Mouse (Mus musculus): ENCODE data around the gene Hagh. TPM values are rescaled to one million over a fixed set of nuclear protein-coding genes. Genes with fewer than 3 reads are reported as not detected.

Gene Hagh
- polyA plus RNA-seq, 1 experiment from 2014 or later, result 56.7 TPM

DNA sequence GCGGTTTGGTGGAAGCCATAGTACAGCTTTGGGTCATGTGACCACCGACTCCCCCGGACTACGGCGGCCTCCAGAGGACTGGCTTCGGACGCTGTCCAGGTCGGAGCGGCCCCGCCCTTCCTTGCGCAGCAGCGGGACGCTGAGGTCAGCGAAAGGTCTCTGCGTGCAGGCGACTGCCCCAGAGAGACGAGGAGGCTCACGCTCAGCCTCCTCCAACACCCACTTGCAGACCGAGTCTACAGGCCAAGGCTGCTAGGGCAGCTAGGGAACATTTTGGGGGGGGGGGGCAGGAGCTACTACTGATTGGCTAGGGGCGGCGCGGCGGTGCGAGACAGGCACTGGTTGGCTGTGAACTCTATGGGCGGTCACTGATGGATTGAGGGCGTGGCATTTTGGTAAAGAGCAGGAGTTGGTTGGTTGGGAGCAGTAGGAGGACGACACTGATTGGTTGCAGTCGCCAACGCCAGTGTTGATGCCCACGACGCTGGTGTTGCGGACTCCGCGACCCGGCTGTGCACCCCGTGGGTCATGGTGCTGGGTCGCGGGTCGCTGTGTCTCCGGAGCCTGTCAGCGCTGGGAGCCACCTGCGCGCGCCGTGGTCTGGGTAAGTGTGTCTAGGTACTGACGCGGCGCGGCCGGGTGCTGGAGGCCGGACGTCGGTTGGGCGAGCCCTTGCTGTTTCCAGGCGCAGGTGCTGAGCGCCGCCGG is 10.3 kb downstream of the Hagh start, which contains the start of gene Fahd1:
Fahd1 (minus strand) TSS at position 300 of the 708 bp plus-strand sequence.
- H3K4me2 ChIP-seq, result peak within 1 kb of the TSS; percentile 86
- no peaks in the 10 kb centered on the region for H3K27me3 ChIP-seq
- ATAC-seq (replicated peaks; ENCODE audit: insufficient number of reproducible peaks, insufficient read depth, low FRiP score, low read depth), result peak; percentile 98
- under 1% methylated on average over 58 of the region's 58 CpGs for WGBS
- H3K36me3 ChIP-seq, result peaks cover 18% of the 10 kb centered on the region
- peak within 1 kb of the TSS; percentile 98 for H3K27ac ChIP-seq
- H3K9ac ChIP-seq, result peak within 1 kb of the TSS; percentile 91
- peaks cover 16% of the 10 kb centered on the region for H3K4me1 ChIP-seq (replicated peaks)
- no peaks in the 10 kb centered on the region for H3K9me3 ChIP-seq (replicated peaks)
- peak within 1 kb of the TSS; percentile 60 for H3K4me3 ChIP-seq

DNA sequence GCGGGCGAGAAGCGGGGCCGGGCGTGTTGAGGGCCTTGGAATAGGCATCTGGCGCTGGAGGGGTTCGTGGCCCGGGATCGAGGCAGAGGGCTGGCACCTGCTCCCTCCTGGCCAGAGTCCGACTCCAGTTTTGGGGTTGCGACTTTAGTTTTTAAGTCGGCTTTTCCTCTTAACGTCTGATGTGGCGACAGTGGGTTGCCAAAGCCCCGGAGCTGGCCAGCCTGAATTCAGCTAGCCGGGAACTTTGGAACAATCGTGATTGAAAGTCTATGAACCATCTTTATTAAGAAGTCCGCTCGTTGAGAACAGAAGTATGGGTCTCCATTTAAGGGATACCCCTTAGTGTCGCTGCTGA is 10.8 kb downstream of the Hagh start:
- H3K27me3 ChIP-seq, result no peaks in the 10 kb centered on the region
- peaks cover 18% of the 10 kb centered on the region for H3K36me3 ChIP-seq
- peak overlapping the region; percentile 98 for H3K27ac ChIP-seq
- peak overlapping the region; percentile 62 for H3K9ac ChIP-seq
- WGBS, result 2% methylated on average over 20 of the region's 20 CpGs
- no peaks in the 10 kb centered on the region for H3K9me3 ChIP-seq (replicated peaks)
- no peak for ATAC-seq (replicated peaks; ENCODE audit: insufficient number of reproducible peaks, insufficient read depth, low FRiP score, low read depth)
- H3K4me2 ChIP-seq, result peak overlapping the region; percentile 86
- H3K4me1 ChIP-seq (replicated peaks), result peaks cover 16% of the 10 kb centered on the region
- peak overlapping the region; percentile 60 for H3K4me3 ChIP-seq

DNA sequence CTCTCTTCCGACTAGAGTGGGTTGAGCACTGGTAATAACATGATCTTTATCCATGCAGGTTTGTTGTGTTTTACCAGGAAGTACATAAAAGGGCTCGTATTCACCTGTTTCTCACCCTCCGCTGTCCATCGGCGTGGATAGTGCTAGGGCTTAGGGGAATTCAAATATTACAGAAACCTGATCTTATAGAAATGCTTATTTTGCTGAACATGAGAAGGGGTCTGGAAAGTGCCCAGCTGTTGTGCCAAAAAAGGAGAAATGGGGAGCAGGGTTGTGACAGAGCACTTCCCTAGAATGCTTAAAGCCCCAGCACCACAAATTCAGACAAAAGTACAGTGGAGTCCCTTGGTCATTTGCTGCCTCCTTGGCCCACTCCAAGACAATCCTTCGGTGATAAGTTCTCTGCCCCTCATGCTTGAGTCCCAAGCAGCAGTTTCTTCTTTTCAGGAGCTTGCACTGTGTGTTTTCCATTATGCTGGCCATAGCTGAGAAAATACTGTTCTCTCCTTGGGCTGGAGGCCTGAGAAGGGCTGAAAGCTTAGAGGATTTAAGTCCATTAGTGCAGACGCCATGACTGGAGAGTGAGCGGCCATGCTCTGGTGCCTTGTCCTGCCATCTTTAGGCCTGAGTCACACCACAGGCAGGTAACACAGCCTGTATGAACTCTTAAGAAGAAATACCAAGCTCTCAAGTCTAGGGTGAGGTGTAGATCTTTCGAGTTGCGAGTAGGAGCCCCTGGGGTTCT is 11.6 kb downstream of the Hagh start:
- WGBS, result 77% methylated on average over 10 of the region's 10 CpGs
- Histone ChIP-seq H3K4me3 (peak overlapping the region; percentile 60), H3K36me3 (peaks cover 18% of the 10 kb centered on the region), H3K27ac (no peak overlapping the region), H3K27me3 (no peaks in the 10 kb centered on the region), H3K4me2 (peak overlapping the region; percentile 86), H3K4me1 (replicated peaks) (peaks cover 16% of the 10 kb centered on the region), H3K9me3 (replicated peaks) (no peaks in the 10 kb centered on the region), H3K9ac (peak overlapping the region; percentile 62; the same call in 1 of the 2 replicates)
- ATAC-seq (replicated peaks; ENCODE audit: insufficient number of reproducible peaks, insufficient read depth, low FRiP score, low read depth), result no peak

DNA sequence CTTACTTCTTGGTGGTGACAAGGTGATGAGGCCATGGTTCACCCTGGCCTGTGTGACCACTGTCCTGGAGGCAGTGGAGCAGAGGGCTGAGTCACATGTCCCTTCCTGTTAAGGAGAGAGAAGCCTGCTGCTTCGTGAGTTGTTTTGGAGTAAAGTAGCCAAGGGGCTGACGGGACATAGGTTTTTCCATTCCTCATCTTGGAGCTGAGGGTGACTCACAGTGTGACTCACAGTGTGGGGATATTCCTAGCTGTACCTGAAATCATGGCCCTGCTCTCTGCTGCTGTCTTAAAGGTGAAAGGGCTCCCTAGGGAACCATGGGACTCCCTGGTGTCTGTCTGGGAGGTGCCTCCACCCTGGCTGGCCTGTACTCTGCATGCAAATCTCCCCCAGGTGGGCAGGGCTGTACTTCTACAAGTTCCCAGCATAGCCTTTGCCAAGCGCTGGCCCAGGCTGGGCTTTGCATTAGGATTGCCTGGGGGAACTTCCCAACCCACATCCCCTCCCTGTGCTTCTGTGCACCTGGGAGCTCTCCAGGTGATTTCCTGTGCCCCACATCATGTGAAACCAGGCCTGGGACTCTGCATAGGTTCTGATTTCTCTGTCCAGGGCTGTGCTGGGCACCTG is 16.0 kb downstream of the Hagh start:
- Histone ChIP-seq H3K36me3 (peaks cover 20% of the 10 kb centered on the region), H3K9me3 (replicated peaks) (no peaks in the 10 kb centered on the region), H3K27ac (no peak overlapping the region), H3K27me3 (no peaks in the 10 kb centered on the region), H3K9ac (no peak overlapping the region), H3K4me1 (replicated peaks) (peaks cover 6% of the 10 kb centered on the region; the same call in 1 of the 2 replicates), H3K4me3 (no peak overlapping the region), H3K4me2 (no peak overlapping the region)
- WGBS, result 75% methylated on average over 3 of the region's 3 CpGs
- ATAC-seq (replicated peaks; ENCODE audit: insufficient number of reproducible peaks, insufficient read depth, low FRiP score, low read depth), result no peak

DNA sequence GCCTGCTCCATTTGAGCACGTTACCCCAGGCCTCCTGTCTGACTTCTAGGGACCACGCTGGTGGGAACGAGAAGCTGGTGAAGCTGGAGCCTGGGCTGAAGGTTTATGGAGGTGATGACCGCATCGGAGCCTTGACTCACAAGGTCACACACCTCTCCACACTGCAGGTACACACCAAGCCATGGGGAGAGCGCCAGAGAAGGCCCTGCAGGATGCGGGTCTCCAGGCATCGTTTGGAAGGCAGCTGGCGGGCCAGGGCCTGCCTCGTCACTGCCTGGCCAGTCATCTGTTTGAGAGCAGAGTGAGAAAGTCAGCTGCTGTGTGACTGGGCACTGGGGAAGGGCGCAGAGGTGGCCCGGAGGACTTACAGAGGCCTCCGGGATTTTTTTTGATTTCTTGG is 16.6 kb downstream of the Hagh start:
- no peak for ATAC-seq (replicated peaks; ENCODE audit: insufficient number of reproducible peaks, insufficient read depth, low FRiP score, low read depth)
- WGBS, result 92% methylated on average over 13 of the region's 13 CpGs

DNA sequence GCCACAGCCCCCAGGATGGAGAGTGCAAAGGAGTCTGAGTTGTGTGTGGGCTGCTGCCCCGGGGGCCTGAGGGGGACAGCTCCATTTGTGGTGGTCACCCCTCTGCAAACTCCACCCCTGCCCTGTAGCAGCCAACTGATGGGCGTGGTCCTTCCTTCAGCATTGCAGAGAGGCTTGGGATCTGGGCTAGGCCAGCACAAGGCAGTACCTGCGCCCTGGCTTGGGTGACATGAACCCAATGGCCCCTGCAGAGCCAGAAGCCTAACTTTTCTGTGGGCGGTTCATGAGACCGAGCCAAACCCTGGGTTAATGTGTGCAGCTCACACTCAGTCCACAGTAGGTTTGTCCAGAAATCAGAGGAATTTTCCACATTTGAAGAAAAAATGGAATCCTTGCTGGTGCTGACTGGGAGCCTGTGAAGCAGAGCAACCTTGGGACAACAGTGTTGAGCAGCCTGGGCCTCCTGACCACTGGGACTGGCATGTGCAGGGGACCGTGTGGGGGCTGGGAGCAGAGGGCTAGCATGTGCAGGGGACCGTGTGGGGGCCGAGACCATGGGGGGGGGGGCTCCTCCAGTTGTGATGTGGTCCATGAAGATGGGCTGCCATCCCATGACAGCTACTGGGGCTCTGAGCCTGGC is 18.0 kb downstream of the Hagh start:
- WGBS, result 84% methylated on average over 8 of the region's 8 CpGs
- no peaks in the 10 kb centered on the region for H3K27me3 ChIP-seq
- H3K36me3 ChIP-seq, result peaks cover 33% of the 10 kb centered on the region
- no peaks in the 10 kb centered on the region for H3K4me1 ChIP-seq (replicated peaks)
- no peak overlapping the region for H3K9ac ChIP-seq
- H3K4me2 ChIP-seq, result no peak overlapping the region
- no peaks in the 10 kb centered on the region for H3K9me3 ChIP-seq (replicated peaks)
- ATAC-seq (replicated peaks; ENCODE audit: insufficient number of reproducible peaks, insufficient read depth, low FRiP score, low read depth), result no peak
- H3K27ac ChIP-seq, result no peak overlapping the region
- no peak overlapping the region for H3K4me3 ChIP-seq

More for the DNA sequence above, 16.6 kb downstream of the Hagh start:
- H3K9ac ChIP-seq, result no peak overlapping the region
- H3K9me3 ChIP-seq (replicated peaks), result no peaks in the 10 kb centered on the region
- H3K27me3 ChIP-seq, result no peaks in the 10 kb centered on the region
- H3K4me3 ChIP-seq, result no peak overlapping the region
- H3K27ac ChIP-seq, result no peak overlapping the region
- peaks cover 26% of the 10 kb centered on the region for H3K36me3 ChIP-seq
- H3K4me1 ChIP-seq (replicated peaks), result no peaks in the 10 kb centered on the region
- H3K4me2 ChIP-seq, result no peak overlapping the region

DNA sequence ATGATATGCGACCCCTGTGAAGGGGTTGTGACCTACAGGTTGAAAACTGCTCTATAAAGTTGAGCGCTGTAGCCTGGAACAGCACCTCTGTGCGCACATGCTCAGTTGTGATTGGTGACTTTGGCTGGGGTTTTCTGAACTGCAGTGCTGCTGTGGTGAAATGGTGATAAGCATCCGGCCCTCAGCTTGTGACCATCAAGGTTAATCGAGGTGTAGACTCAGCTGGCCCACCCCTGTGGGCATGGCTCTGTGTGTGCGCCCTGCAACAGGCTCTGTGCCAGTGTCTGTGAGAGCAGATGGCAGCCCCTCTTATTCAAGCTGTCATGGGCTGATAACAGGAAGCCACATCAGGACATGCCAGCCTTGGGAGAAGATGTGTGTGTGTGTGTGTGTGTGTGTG is 19.0 kb downstream of the Hagh start:
- Histone ChIP-seq H3K9ac (no peak overlapping the region), H3K9me3 (replicated peaks) (no peaks in the 10 kb centered on the region), H3K27ac (no peak overlapping the region), H3K4me2 (no peak overlapping the region), H3K27me3 (no peaks in the 10 kb centered on the region), H3K4me3 (no peak overlapping the region), H3K36me3 (peaks cover 25% of the 10 kb centered on the region), H3K4me1 (replicated peaks) (no peaks in the 10 kb centered on the region)
- 86% methylated on average over 6 of the region's 6 CpGs for WGBS
- no peak for ATAC-seq (replicated peaks; ENCODE audit: insufficient number of reproducible peaks, insufficient read depth, low FRiP score, low read depth)

DNA sequence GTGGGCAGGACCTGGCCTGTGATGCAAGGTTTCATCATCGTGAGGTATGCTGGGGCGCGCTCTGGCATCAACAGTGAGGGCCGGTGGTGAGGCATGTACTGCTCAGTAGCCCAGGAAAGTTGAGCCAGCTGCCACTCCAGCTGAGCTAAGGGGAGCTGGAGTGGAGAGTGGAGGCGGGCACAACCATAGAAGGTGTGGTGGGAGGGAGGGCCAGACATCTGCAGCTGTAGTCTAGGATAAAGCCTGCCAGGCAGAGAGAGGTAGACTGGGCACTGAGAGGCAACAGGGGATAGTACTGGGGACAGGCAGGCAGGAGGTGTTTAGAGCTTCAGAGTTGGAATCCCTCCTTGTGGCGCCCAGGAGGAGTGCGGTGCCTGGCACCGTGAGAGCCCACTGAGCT is 20.1 kb downstream of the Hagh start:
- WGBS, result 81% methylated on average over 8 of the region's 8 CpGs
- H3K4me2 ChIP-seq, result no peak overlapping the region
- no peak overlapping the region for H3K27ac ChIP-seq
- H3K9ac ChIP-seq, result no peak overlapping the region
- ATAC-seq (replicated peaks; ENCODE audit: insufficient number of reproducible peaks, insufficient read depth, low FRiP score, low read depth), result no peak
- peaks cover 23% of the 10 kb centered on the region for H3K36me3 ChIP-seq
- no peaks in the 10 kb centered on the region for H3K4me1 ChIP-seq (replicated peaks)
- H3K4me3 ChIP-seq, result no peak overlapping the region
- no peaks in the 10 kb centered on the region for H3K27me3 ChIP-seq
- H3K9me3 ChIP-seq (replicated peaks), result no peaks in the 10 kb centered on the region

DNA sequence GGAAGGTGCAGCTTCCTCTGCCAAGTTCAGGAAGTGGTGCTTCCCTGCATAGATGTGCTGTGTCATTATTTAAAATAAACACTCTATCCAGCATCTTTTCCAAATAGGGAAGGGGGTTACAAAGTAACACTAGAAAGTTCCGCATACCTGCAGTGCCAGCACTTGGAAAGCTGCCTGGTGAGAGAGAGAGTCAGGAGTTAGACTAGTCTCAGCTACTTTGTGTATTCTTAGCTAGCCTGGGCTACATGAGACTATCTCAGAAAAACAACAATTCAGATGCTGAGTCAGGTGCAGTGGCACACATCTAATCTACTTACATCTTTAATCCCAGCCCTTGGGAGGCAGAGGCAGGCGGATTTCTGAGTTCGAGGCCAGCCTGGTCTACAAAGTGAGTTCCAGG is 21.8 kb downstream of the Hagh start:
- Histone ChIP-seq H3K9ac (no peak overlapping the region), H3K27me3 (no peaks in the 10 kb centered on the region), H3K4me2 (no peak overlapping the region), H3K36me3 (peaks cover 23% of the 10 kb centered on the region), H3K4me3 (no peak overlapping the region), H3K4me1 (replicated peaks) (no peaks in the 10 kb centered on the region), H3K27ac (no peak overlapping the region), H3K9me3 (replicated peaks) (no peaks in the 10 kb centered on the region)
- ATAC-seq (replicated peaks; ENCODE audit: insufficient number of reproducible peaks, insufficient read depth, low FRiP score, low read depth), result no peak
- WGBS, result 89% methylated on average over 3 of the region's 3 CpGs

DNA sequence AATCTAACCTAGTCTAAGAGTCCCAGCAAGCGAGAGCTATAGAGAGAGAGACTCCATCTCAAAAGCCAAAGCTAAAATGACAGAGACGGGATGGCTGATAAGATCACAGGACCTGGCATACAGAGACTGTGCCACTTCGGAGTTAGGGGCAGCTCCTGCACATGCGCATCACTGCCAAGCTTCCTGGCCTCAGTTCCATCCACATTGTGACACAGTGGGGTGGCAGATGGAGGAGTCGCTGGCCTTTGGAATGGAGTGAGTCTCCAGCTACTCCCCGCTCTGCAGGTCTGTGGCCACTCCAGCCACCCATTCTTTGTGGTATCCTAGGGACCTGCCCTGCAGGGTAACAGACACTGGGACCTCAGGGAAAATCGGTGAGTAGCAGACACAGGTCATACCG is 25.8 kb downstream of the Hagh start, which contains the start of gene Igfals:
Igfals (plus strand) TSS at position 222 of the 400 bp plus-strand sequence.
- H3K27ac ChIP-seq, result no peak within 1 kb of the TSS
- no peak within 1 kb of the TSS for H3K9ac ChIP-seq
- H3K9me3 ChIP-seq (replicated peaks), result no peaks in the 10 kb centered on the region
- peaks cover 23% of the 10 kb centered on the region for H3K36me3 ChIP-seq
- no peak within 1 kb of the TSS for H3K4me3 ChIP-seq
- H3K4me2 ChIP-seq, result no peak within 1 kb of the TSS
- H3K27me3 ChIP-seq, result no peaks in the 10 kb centered on the region
- WGBS, result 85% methylated on average over 8 of the region's 8 CpGs
- no peaks in the 10 kb centered on the region for H3K4me1 ChIP-seq (replicated peaks)
- no peak for ATAC-seq (replicated peaks; ENCODE audit: insufficient number of reproducible peaks, insufficient read depth, low FRiP score, low read depth)

DNA sequence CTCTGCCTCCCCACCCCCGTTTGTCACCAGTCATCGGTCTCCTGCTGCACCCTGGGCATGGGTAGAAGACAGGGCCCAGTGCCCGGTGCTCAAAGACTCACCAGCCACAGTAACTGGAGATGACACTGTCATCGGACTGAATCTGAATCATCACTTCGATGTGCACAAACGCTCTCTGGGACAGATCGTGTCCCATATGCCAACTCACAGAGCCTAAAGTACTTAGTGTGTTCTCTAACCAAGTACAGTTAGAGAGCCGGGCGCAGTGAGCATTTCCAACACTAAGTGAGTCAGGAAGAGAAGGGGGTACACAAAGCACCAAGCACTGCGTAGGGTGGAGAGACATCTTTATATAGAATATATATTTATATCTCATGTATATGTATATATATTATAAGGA is 28.0 kb downstream of the Hagh start:
- Histone ChIP-seq H3K27ac (no peak overlapping the region), H3K36me3 (0 out of 2 replicates have a peak, but pooled peaks cover 3% of the 10 kb centered on the region), H3K4me3 (no peak overlapping the region), H3K9ac (no peak overlapping the region), H3K27me3 (no peaks in the 10 kb centered on the region), H3K4me2 (no peak overlapping the region), H3K9me3 (replicated peaks) (no peaks in the 10 kb centered on the region), H3K4me1 (replicated peaks) (no peaks in the 10 kb centered on the region)
- 89% methylated on average over 10 of the region's 10 CpGs for WGBS
- ATAC-seq (replicated peaks; ENCODE audit: insufficient number of reproducible peaks, insufficient read depth, low FRiP score, low read depth), result no peak

Measured in heart, embryonic 15.5 days (tissue).